Mouse (Mus musculus) ovary, adult 18-20 months (tissue): Measurements from ENCODE around the gene Cacna1d.
A peak's percentile ranks its signal among the peaks of the same experiment; 100 is the strongest.

Experiments
- DNase-seq: peaks from one replicate; pipeline ENCODE4 v3.0.0; 2022; ENCODE audit warnings: low spot score, mixed read lengths

Gene Cacna1d

GRCm38 (mm10) chr14:30018846-30019245, 472.4 kb downstream of the Cacna1d start:
- DNase-seq: no peak

- no peak for DNase-seq
These were observed 472.8 kb downstream of the Cacna1d start for GRCm38 (mm10) chr14:30018463-30018801.

- no peak for DNase-seq
These were observed 473.3 kb downstream of the Cacna1d start for GRCm38 (mm10) chr14:30017794-30018462.

- DNase-seq: no peak
These were observed 474.6 kb downstream of the Cacna1d start for GRCm38 (mm10) chr14:30016666-30017065.

- DNase-seq: no peak
These were observed 476.2 kb downstream of the Cacna1d start for GRCm38 (mm10) chr14:30015008-30015407.

- no peak for DNase-seq
These were observed 476.8 kb downstream of the Cacna1d start for GRCm38 (mm10) chr14:30014487-30014886.

GRCm38 (mm10) chr14:30011886-30012560, 479.2 kb downstream of the Cacna1d start:
- peak; percentile 29 for DNase-seq

GRCm38 (mm10) chr14:30009864-30010560, 481.2 kb downstream of the Cacna1d start:
- DNase-seq: peak; percentile 55

GRCm38 (mm10) chr14:30008733-30009575, 482.3 kb downstream of the Cacna1d start, which contains the start of the genes Il17rb and Chdh:
TSS of gene Il17rb (minus strand) at chr14:30008896.
TSS of gene Chdh (plus strand) at chr14:30009023.
- peak; percentile 50 for DNase-seq

GRCm38 (mm10) chr14:29999475-29999811, 491.8 kb downstream of the Cacna1d start:
- no peak for DNase-seq

GRCm38 (mm10) chr14:29998747-29999474, 492.3 kb downstream of the Cacna1d start:
- DNase-seq: no peak

- DNase-seq: no peak
These were observed 493.9 kb downstream of the Cacna1d start for GRCm38 (mm10) chr14:29997345-29997744.

GRCm38 (mm10) chr14:29996000-29996751, 495.1 kb downstream of the Cacna1d start:
- DNase-seq: no peak

GRCm38 (mm10) chr14:29994976-29995375, 496.3 kb downstream of the Cacna1d start:
- no peak for DNase-seq
